Mouse (Mus musculus): ENCODE measurements at regions not wholly inside any gene's neighbourhood (a gene's known extent, or its start where the extent isn't known, plus 50 kb on each side); places are given as distances from the start of the nearest gene placed in this dataset.
A peak's percentile ranks its signal among the peaks of the same experiment; 100 is the strongest.

GRCm38 (mm10) chr1:34930571-34930970 lies 80.8 kb downstream of the Plekhb2 start:
- no peak for DNase-seq (ENCODE audit: low spot score in 2 of 2)
- intact Hi-C loops (cut with DNase I), result no loop called here

- intact Hi-C loops (cut with DNase I), result no loop called here
Measured at GRCm38 (mm10) chr1:34943196-34943595, 93.4 kb downstream of the Plekhb2 start.

GRCm38 (mm10) chr1:34961633-34962507 lies 112.1 kb downstream of the Plekhb2 start:
- peak in 1 of 2 experiments; percentile 31 for DNase-seq (ENCODE audit: low spot score in 2 of 2)
- intact Hi-C loops (cut with DNase I), result no loop called here

More at GRCm38 (mm10) chr1:34943196-34943595, 93.4 kb downstream of the Plekhb2 start:
- DNase-seq (ENCODE audit: low spot score in 2 of 2), result no peak

- intact Hi-C loops (cut with DNase I), result no loop called here
- no peak for DNase-seq (ENCODE audit: low spot score in 2 of 2)
Measured at GRCm38 (mm10) chr1:34962508-34962885, 112.7 kb downstream of the Plekhb2 start.

GRCm38 (mm10) chr1:34974801-34975200 lies 125.0 kb downstream of the Plekhb2 start:
- DNase-seq (ENCODE audit: low spot score in 2 of 2), result no peak
- intact Hi-C loops (cut with DNase I), result no loop called here

GRCm38 (mm10) chr1:34978156-34978555 lies 128.4 kb downstream of the Plekhb2 start:
- no peak for DNase-seq (ENCODE audit: low spot score in 2 of 2)
- intact Hi-C loops (cut with DNase I), result no loop called here

- intact Hi-C loops (cut with DNase I), result no loop called here
Measured at GRCm38 (mm10) chr1:34979350-34979749, 129.6 kb downstream of the Plekhb2 start.

GRCm38 (mm10) chr1:34981934-34982333 lies 132.2 kb downstream of the Plekhb2 start:
- no peak for DNase-seq (ENCODE audit: low spot score in 2 of 2)
- intact Hi-C loops (cut with DNase I), result no loop called here

More at GRCm38 (mm10) chr1:34979350-34979749, 129.6 kb downstream of the Plekhb2 start:
- no peak for DNase-seq (ENCODE audit: low spot score in 2 of 2)

- DNase-seq (ENCODE audit: low spot score in 2 of 2), result no peak
- intact Hi-C loops (cut with DNase I), result no loop called here
Measured at GRCm38 (mm10) chr1:34982966-34983365, 133.2 kb downstream of the Plekhb2 start.

GRCm38 (mm10) chr1:34986861-34987260 lies 137.1 kb downstream of the Plekhb2 start:
- intact Hi-C loops (cut with DNase I), result no loop called here

GRCm38 (mm10) chr1:34987650-34988221 lies 138.0 kb downstream of the Plekhb2 start:
- intact Hi-C loops (cut with DNase I), result no loop called here
- DNase-seq (ENCODE audit: low spot score in 2 of 2), result no peak

More at GRCm38 (mm10) chr1:34986861-34987260, 137.1 kb downstream of the Plekhb2 start:
- DNase-seq (ENCODE audit: low spot score in 2 of 2), result no peak

- peak; percentile 43 to 51 for DNase-seq (ENCODE audit: low spot score in 2 of 2)
- intact Hi-C loops (cut with DNase I), result no loop called here
Measured at GRCm38 (mm10) chr1:34988225-34988624, 138.4 kb downstream of the Plekhb2 start.

GRCm38 (mm10) chr1:35000801-35001200 lies 151.0 kb downstream of the Plekhb2 start:
- intact Hi-C loops (cut with DNase I), result no loop called here
- no peak for DNase-seq (ENCODE audit: low spot score in 2 of 2)

- DNase-seq (ENCODE audit: low spot score in 2 of 2), result no peak
- intact Hi-C loops (cut with DNase I), result no loop called here
Measured at GRCm38 (mm10) chr1:35017471-35017870, 167.7 kb downstream of the Plekhb2 start.

GRCm38 (mm10) chr1:35032619-35033018 lies 182.8 kb downstream of the Plekhb2 start:
- intact Hi-C loops (cut with DNase I), result loop anchor here (5.0 to 10.0 kb wide), 3 partner anchors 235 to 442 kb away; no protein-coding TSS in a partner anchor
- DNase-seq (ENCODE audit: low spot score in 2 of 2), result peak; percentile 43 to 53

- intact Hi-C loops (cut with DNase I), result no loop called here
Measured at GRCm38 (mm10) chr1:35072811-35073210, 223.0 kb downstream of the Plekhb2 start.

GRCm38 (mm10) chr1:35094873-35095272 lies 245.1 kb downstream of the Plekhb2 start:
- intact Hi-C loops (cut with DNase I), result no loop called here
- no peak for DNase-seq (ENCODE audit: low spot score in 2 of 2)

More at GRCm38 (mm10) chr1:35072811-35073210, 223.0 kb downstream of the Plekhb2 start:
- no peak for DNase-seq (ENCODE audit: low spot score in 2 of 2)

GRCm38 (mm10) chr1:35095785-35096184 lies 246.0 kb downstream of the Plekhb2 start:
- intact Hi-C loops (cut with DNase I), result no loop called here
- DNase-seq (ENCODE audit: low spot score in 2 of 2), result no peak

- DNase-seq (ENCODE audit: low spot score in 2 of 2), result peak in 1 of 2 experiments; percentile 1
- intact Hi-C loops (cut with DNase I), result no loop called here
Measured at GRCm38 (mm10) chr1:35106665-35107064, 256.9 kb downstream of the Plekhb2 start.

GRCm38 (mm10) chr1:35109801-35110200 lies 260.0 kb downstream of the Plekhb2 start:
- intact Hi-C loops (cut with DNase I), result no loop called here
- DNase-seq (ENCODE audit: low spot score in 2 of 2), result no peak

GRCm38 (mm10) chr1:35115521-35115920 lies 265.7 kb downstream of the Plekhb2 start:
- intact Hi-C loops (cut with DNase I), result no loop called here
- DNase-seq (ENCODE audit: low spot score in 2 of 2), result no peak
